ENCODE assay signal across 15 mouse cellular contexts in genomic region chr9:114758801-114759200, GRCm38 (mm10).
"Had no signal": no experiment of that assay in that cellular context is flagged by ENCODE, and none has a peak within 500 bp of the region (broad histone marks: within the 10 kb centered on the region; RNA-seq: fewer than 3 reads in every experiment).

No protein-coding gene starts in this region.

- DNase-seq: kidney, adult 2 months; kidney, postnatal 14 days; left cerebral cortex, postnatal 4 days; lung, embryonic 14.5 days; lung, postnatal 10 days; lung, postnatal 4 days; midbrain, embryonic 14.5 days; retina, postnatal 1 day; right cerebral cortex, postnatal 14 days had no signal

- H3K27ac ChIP-seq: intestine, embryonic 15.5 days; limb, embryonic 13.5 days; liver, embryonic 14.5 days; neural tube, embryonic 15.5 days had no signal

- H3K36me3 ChIP-seq: neural tube, embryonic 15.5 days had no signal

- H3K4me3 ChIP-seq: intestine, embryonic 15.5 days; kidney, embryonic 15.5 days; limb, embryonic 13.5 days; myocyte; neural tube, embryonic 15.5 days had no signal

- H3K4me1 ChIP-seq: intestine, embryonic 15.5 days; limb, embryonic 13.5 days had no signal

- H3K9ac ChIP-seq: intestine, embryonic 15.5 days; kidney, embryonic 15.5 days; limb, embryonic 13.5 days; liver, embryonic 14.5 days; lung, embryonic 14.5 days; neural tube, embryonic 15.5 days had no signal

- ATAC-seq: intestine, embryonic 15.5 days had no signal

- H3K9me3 ChIP-seq: intestine, embryonic 15.5 days; kidney, embryonic 15.5 days; limb, embryonic 13.5 days; neural tube, embryonic 15.5 days had no signal
